ENCODE assay signal across 8 mouse cellular contexts in the genomic region with DNA sequence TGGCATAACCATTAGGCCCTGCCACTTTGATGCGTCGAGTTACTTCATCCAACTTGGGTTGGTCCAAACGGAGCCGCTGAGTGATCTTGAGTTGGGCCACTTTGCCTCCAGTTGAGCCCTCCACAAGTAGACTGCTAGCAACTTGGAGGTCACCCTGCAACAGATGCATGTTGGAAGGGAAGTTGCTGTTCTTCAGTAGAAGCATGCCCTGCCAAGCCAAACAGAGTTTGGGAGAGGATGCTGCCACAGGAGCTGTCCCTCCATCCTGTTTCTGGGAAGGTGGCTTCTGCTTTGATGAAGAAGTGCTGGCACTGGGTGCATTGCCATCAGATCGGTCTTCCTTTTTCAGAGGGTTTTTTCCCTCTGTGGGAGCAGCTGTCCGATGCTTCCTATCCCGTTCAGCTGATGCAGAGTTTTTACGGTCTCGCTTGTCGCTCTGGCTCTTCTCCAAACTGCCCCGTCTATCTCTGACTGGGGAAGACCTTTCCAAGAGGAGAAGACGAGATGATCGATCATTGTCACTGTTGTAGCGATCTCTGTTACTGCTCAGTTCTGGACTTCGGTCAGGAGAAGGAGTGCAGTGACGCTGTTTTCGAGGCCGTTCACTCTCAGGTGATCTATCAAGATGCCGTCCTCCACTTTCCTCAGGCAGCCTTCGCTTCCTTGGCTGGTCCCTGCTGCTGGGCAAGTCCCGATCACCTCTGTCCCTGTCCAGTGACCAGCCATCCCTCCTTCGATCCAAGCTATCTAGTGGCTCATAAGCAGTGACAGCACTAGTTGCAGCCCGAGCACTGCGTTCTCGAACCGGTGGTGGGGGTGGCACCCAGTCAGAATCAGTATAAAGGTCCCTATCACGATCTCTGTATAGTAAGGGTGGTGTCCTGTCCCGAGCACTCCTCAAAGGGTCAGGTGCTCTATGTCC. TPM values are rescaled to one million over a fixed set of nuclear protein-coding genes. Genes with fewer than 3 reads are reported as not detected.
DNase-seq lines count a peak whose midpoint lies in the region; ATAC-seq and TF ChIP-seq lines count a peak whose summit lies in the region.

No protein-coding gene starts in this region.

- no peak overlapping the region for H3K27ac ChIP-seq in bone marrow macrophage, adult 2 months (ENCODE audit: insufficient read depth, low read depth, low read length)
- no peak overlapping the region for H3K27ac ChIP-seq in kidney, embryonic 14.5 days (ENCODE audit: low read depth, low read length)
- H3K27ac ChIP-seq in midbrain, postnatal 0 days (ENCODE audit: low read depth, low read length) = no peak overlapping the region

- H3K36me3 ChIP-seq in kidney, embryonic 14.5 days (ENCODE audit: control insufficient read depth, insufficient read depth, low read length) = peaks cover 34% of the 10 kb centered on the region
- H3K36me3 ChIP-seq in midbrain, postnatal 0 days (ENCODE audit: insufficient read depth, low read length) = peaks cover 9% of the 10 kb centered on the region

- DNase-seq in layer of hippocampus, adult 8-10 months (ENCODE audit: low spot score in 2 of 2) = peak; percentile 9
- DNase-seq in layer of hippocampus, adult 9-11 months = no peak
- peak; percentile 7 to 11 for DNase-seq in heart, adult 9 months (ENCODE audit: low spot score in 2 of 2)
- DNase-seq in midbrain, postnatal 0 days (ENCODE audit: low spot score) = no peak
- DNase-seq in right cerebral cortex, postnatal 36 days (ENCODE audit: low spot score in 2 of 2) = no peak

- peak overlapping the region; percentile 89; the same call in 1 of the 2 replicates for H3K4me3 ChIP-seq in bone marrow macrophage, adult 2 months (ENCODE audit: insufficient read depth, low read length)
- peak overlapping the region; percentile 93 for H3K4me3 ChIP-seq in kidney, embryonic 14.5 days (ENCODE audit: low read length)
- no peak overlapping the region for H3K4me3 ChIP-seq in midbrain, postnatal 0 days (ENCODE audit: low read depth, low read length)

- TF ChIP-seq POLR2A in bone marrow macrophage, adult 2 months (IDR thresholded peaks at IDR 0.05; ENCODE audit: borderline replicate concordance, low read depth, low read length) = no peak

- no peaks in the 10 kb centered on the region for H3K27me3 ChIP-seq in kidney, embryonic 14.5 days (ENCODE audit: control insufficient read depth, insufficient read depth, low read length)
- no peaks in the 10 kb centered on the region for H3K27me3 ChIP-seq in midbrain, postnatal 0 days (ENCODE audit: insufficient read depth, low read length)

- TF ChIP-seq CTCF in bone marrow macrophage, adult 2 months (IDR thresholded peaks at IDR 0.05; ENCODE audit: low read depth, low read length) = no peak
- TF ChIP-seq CTCF in midbrain, postnatal 0 days (IDR thresholded peaks at IDR 0.05) = no peak

- no peak for ATAC-seq in kidney, embryonic 14.5 days (ENCODE audit: low FRiP score, low TSS enrichment)
- no peak for ATAC-seq in midbrain, postnatal 0 days (ENCODE audit: low FRiP score)
- ATAC-seq in monocyte, adult 5-6 weeks (replicated peaks; ENCODE audit: insufficient number of reproducible peaks, low FRiP score, low TSS enrichment, poor library complexity, severe bottlenecking) = no peak

- 62% methylated on average over 28 of the region's 28 CpGs for WGBS in kidney, embryonic 14.5 days
- WGBS in midbrain, postnatal 0 days = 75% methylated on average over 28 of the region's 28 CpGs

- peak overlapping the region; percentile 96; the same call in 1 of the 2 replicates for H3K9ac ChIP-seq in kidney, embryonic 14.5 days (ENCODE audit: low read depth, low read length)
- no peak overlapping the region for H3K9ac ChIP-seq in midbrain, postnatal 0 days (replicated peaks; ENCODE audit: low read length, poor library complexity, severe bottlenecking)

- peak overlapping the region; percentile 82 for H3K4me2 ChIP-seq in kidney, embryonic 14.5 days (replicated peaks; ENCODE audit: low read depth, low read length)
- H3K4me2 ChIP-seq in midbrain, postnatal 0 days (ENCODE audit: low read depth, low read length, poor library complexity, severe bottlenecking) = peak overlapping the region; percentile 83

- no peaks in the 10 kb centered on the region for H3K9me3 ChIP-seq in kidney, embryonic 14.5 days (ENCODE audit: control insufficient read depth, low read length)
- H3K9me3 ChIP-seq in midbrain, postnatal 0 days (ENCODE audit: low read length) = no peaks in the 10 kb centered on the region

- peaks cover 16% of the 10 kb centered on the region for H3K4me1 ChIP-seq in bone marrow macrophage, adult 2 months (ENCODE audit: control insufficient read depth, insufficient read depth, low read length)
- H3K4me1 ChIP-seq in kidney, embryonic 14.5 days (ENCODE audit: control insufficient read depth, insufficient read depth, low read length) = peaks cover 17% of the 10 kb centered on the region
- H3K4me1 ChIP-seq in midbrain, postnatal 0 days (ENCODE audit: insufficient read depth, low read length) = peaks cover 7% of the 10 kb centered on the region; the same call in 1 of the 2 replicates

RNA-seq across cellular contexts. Expression of a gene that starts 2.7 kb away (rescaled TPM):
- total RNA-seq in layer of hippocampus, adult 8-10 months (2022) = 10 to 100 TPM; 26.1 to 29.9 (median 28.4) TPM
- 16.0 and 16.9 TPM in 2 replicates for polyA plus RNA-seq in bone marrow macrophage, adult 2 months (2012; ENCODE audit: insufficient read depth, insufficient read length, missing spikeins)
- 20.9 and 21.0 TPM in 2 replicates for polyA plus RNA-seq in kidney, embryonic 14.5 days (2014; fragmentation: Nextera tagmentation; extraction: Ambion mirVana)
- total RNA-seq in midbrain, postnatal 0 days (2014; rRNA removed) = 17.2 and 23.4 TPM in 2 replicates
- polyA plus RNA-seq in midbrain, postnatal 0 days (2015; fragmentation: Nextera tagmentation; extraction: Ambion mirVana) = 4.9 and 5.7 TPM in 2 replicates
- total RNA-seq in monocyte, adult 5-6 weeks (2017) = 22.2 to 45.8 TPM (median 22.5 TPM) in 3 replicates

RNA-seq across cellular contexts. Expression of a gene that starts 39.7 kb away (rescaled TPM):
- total RNA-seq in layer of hippocampus, adult 8-10 months (2022) = 1 to 10 TPM in 3 of 4 experiments, under 1 TPM in 1; 0.62 to 1.6 (median 1.1) TPM
- not detected in 2 replicates for polyA plus RNA-seq in bone marrow macrophage, adult 2 months (2012; ENCODE audit: insufficient read depth, insufficient read length, missing spikeins)
- polyA plus RNA-seq in kidney, embryonic 14.5 days (2014; fragmentation: Nextera tagmentation; extraction: Ambion mirVana) = 4.4 and 5.1 TPM in 2 replicates
- total RNA-seq in midbrain, postnatal 0 days (2014; rRNA removed) = 1.4 and 1.5 TPM in 2 replicates
- polyA plus RNA-seq in midbrain, postnatal 0 days (2015; fragmentation: Nextera tagmentation; extraction: Ambion mirVana) = 2.0 and 2.4 TPM in 2 replicates
- total RNA-seq in monocyte, adult 5-6 weeks (2017) = 0.67 to 1.1 TPM (median 0.96 TPM) in 3 replicates

RNA-seq across cellular contexts. Expression of a gene that starts 52.1 kb away (rescaled TPM):
- total RNA-seq in layer of hippocampus, adult 8-10 months (2022) = 10 to 100 TPM; 59.9 to 73.1 (median 66.1) TPM
- 130 and 131 TPM in 2 replicates for polyA plus RNA-seq in bone marrow macrophage, adult 2 months (2012; ENCODE audit: insufficient read depth, insufficient read length, missing spikeins)
- 190 and 230 TPM in 2 replicates for polyA plus RNA-seq in kidney, embryonic 14.5 days (2014; fragmentation: Nextera tagmentation; extraction: Ambion mirVana)
- total RNA-seq in midbrain, postnatal 0 days (2014; rRNA removed) = 66.7 and 69.9 TPM in 2 replicates
- 153 and 173 TPM in 2 replicates for polyA plus RNA-seq in midbrain, postnatal 0 days (2015; fragmentation: Nextera tagmentation; extraction: Ambion mirVana)
- total RNA-seq in monocyte, adult 5-6 weeks (2017) = 53.9 to 104 TPM (median 75.6 TPM) in 3 replicates

Comparison
In these comparisons a context has a peak if more than half of its experiments do, and no peak if none do; other contexts are left out.
1. DNase-seq: peak in layer of hippocampus, adult 8-10 months (2 of 2) and heart, adult 9 months (2 of 2); none in layer of hippocampus, adult 9-11 months (single experiment), midbrain, postnatal 0 days (single experiment) and right cerebral cortex, postnatal 36 days (0 of 2).